Mouse (Mus musculus): ENCODE results near the gene Jsrp1. TPM values are rescaled to one million over a fixed set of nuclear protein-coding genes. Genes with fewer than 3 reads are reported as not detected.
A peak's percentile ranks its signal among the peaks of the same experiment; 100 is the strongest.
"Not testable (repeated sequence)": the region's sequence is repeated elsewhere in the genome, so short reads cannot be mapped to it uniquely, and the experiment has no call there.

Jsrp1 gene
- polyA plus RNA-seq, 1 experiment from 2014 or later = 0.83 TPM

GRCm38 (mm10) chr10:80818599-80819281, 5.4 kb upstream of the Jsrp1 start:
- Histone ChIP-seq H3K4me3 (no peak overlapping the region), H3K4me1 (no peaks in the 10 kb centered on the region), H3K27me3 (no peaks in the 10 kb centered on the region), H3K27ac (no peak overlapping the region), H3K4me2 (replicated peaks) (no peak overlapping the region), H3K36me3 (no peaks in the 10 kb centered on the region), H3K9ac (no peak overlapping the region), H3K9me3 (replicated peaks) (no peaks in the 10 kb centered on the region)
- 58% methylated on average over 6 of the region's 6 CpGs for WGBS
- ATAC-seq (ENCODE audit: low FRiP score) = no peak

GRCm38 (mm10) chr10:80817955-80818354, 4.7 kb upstream of the Jsrp1 start:
- WGBS = 84% methylated on average over 7 of the region's 7 CpGs
- H3K36me3 ChIP-seq; H3K4me3 ChIP-seq; H3K4me1 ChIP-seq; H3K9me3 ChIP-seq (replicated peaks); H3K27ac ChIP-seq; H3K9ac ChIP-seq; ATAC-seq (ENCODE audit: low FRiP score); H3K4me2 ChIP-seq (replicated peaks); H3K27me3 ChIP-seq: not testable (repeated sequence)

GRCm38 (mm10) chr10:80817164-80817563, 3.9 kb upstream of the Jsrp1 start:
- no peaks in the 10 kb centered on the region for H3K4me1 ChIP-seq
- peaks cover 5% of the 10 kb centered on the region; the same call in 1 of the 2 replicates for H3K27me3 ChIP-seq
- H3K9me3 ChIP-seq (replicated peaks) = no peaks in the 10 kb centered on the region
- no peak for ATAC-seq (ENCODE audit: low FRiP score)
- H3K4me3 ChIP-seq = no peak overlapping the region
- no peaks in the 10 kb centered on the region for H3K36me3 ChIP-seq
- H3K27ac ChIP-seq = no peak overlapping the region
- no peak overlapping the region for H3K4me2 ChIP-seq (replicated peaks)
- 79% methylated on average over 2 of the region's 2 CpGs for WGBS
- H3K9ac ChIP-seq = no peak overlapping the region

- H3K9me3 ChIP-seq (replicated peaks); H3K27ac ChIP-seq; H3K36me3 ChIP-seq; H3K4me3 ChIP-seq; H3K4me1 ChIP-seq; H3K4me2 ChIP-seq (replicated peaks); ATAC-seq (ENCODE audit: low FRiP score); H3K27me3 ChIP-seq; H3K9ac ChIP-seq: not testable (repeated sequence)
- 91% methylated on average over 3 of the region's 3 CpGs for WGBS
Observed at GRCm38 (mm10) chr10:80816303-80816702, 3.0 kb upstream of the Jsrp1 start.

GRCm38 (mm10) chr10:80814800-80815199, 1.5 kb upstream of the Jsrp1 start:
- WGBS = 64% methylated on average over 7 of the region's 7 CpGs
- H3K4me2 ChIP-seq (replicated peaks) = no peak overlapping the region
- H3K36me3 ChIP-seq = no peaks in the 10 kb centered on the region
- ATAC-seq (ENCODE audit: low FRiP score) = no peak
- H3K9me3 ChIP-seq (replicated peaks) = no peaks in the 10 kb centered on the region
- H3K4me3 ChIP-seq = no peak overlapping the region
- H3K4me1 ChIP-seq = peaks cover 5% of the 10 kb centered on the region
- H3K27me3 ChIP-seq = peaks cover 25% of the 10 kb centered on the region
- H3K9ac ChIP-seq = no peak overlapping the region
- no peak overlapping the region for H3K27ac ChIP-seq

GRCm38 (mm10) chr10:80812391-80813041, 782 bp downstream of the Jsrp1 start:
- no peaks in the 10 kb centered on the region for H3K36me3 ChIP-seq
- H3K9me3 ChIP-seq (replicated peaks) = no peaks in the 10 kb centered on the region
- no peak for ATAC-seq (ENCODE audit: low FRiP score)
- H3K9ac ChIP-seq = no peak overlapping the region
- WGBS = 67% methylated on average over 5 of the region's 5 CpGs
- H3K27ac ChIP-seq = no peak overlapping the region
- H3K4me1 ChIP-seq = peaks cover 23% of the 10 kb centered on the region
- no peak overlapping the region for H3K4me3 ChIP-seq
- no peak overlapping the region for H3K4me2 ChIP-seq (replicated peaks)
- H3K27me3 ChIP-seq = peaks cover 42% of the 10 kb centered on the region

- Histone ChIP-seq H3K4me3 (no peak overlapping the region), H3K9me3 (replicated peaks) (no peaks in the 10 kb centered on the region), H3K27ac (no peak overlapping the region), H3K27me3 (peaks cover 62% of the 10 kb centered on the region), H3K4me2 (replicated peaks) (peak overlapping the region; percentile 23; the same call in 1 of the 2 replicates), H3K9ac (no peak overlapping the region), H3K4me1 (peaks cover 41% of the 10 kb centered on the region), H3K36me3 (peaks cover 4% of the 10 kb centered on the region; the same call in 1 of the 2 replicates)
- ATAC-seq (ENCODE audit: low FRiP score) = no peak
- 5% methylated on average over 20 of the region's 20 CpGs for WGBS
Observed at GRCm38 (mm10) chr10:80810084-80810483, 3.2 kb downstream of the Jsrp1 start.

- ATAC-seq (ENCODE audit: low FRiP score) = no peak
- no peaks in the 10 kb centered on the region for H3K9me3 ChIP-seq (replicated peaks)
- H3K36me3 ChIP-seq = peaks cover 14% of the 10 kb centered on the region
- peaks cover 41% of the 10 kb centered on the region for H3K4me1 ChIP-seq
- H3K4me3 ChIP-seq = peak overlapping the region; percentile 19
- peak overlapping the region; percentile 38 for H3K4me2 ChIP-seq (replicated peaks)
- no peak overlapping the region for H3K27ac ChIP-seq
- H3K9ac ChIP-seq = 0 out of 2 replicates have a peak overlapping the region, but pooled peaks have one; percentile 33
- WGBS = 5% methylated on average over 18 of the region's 18 CpGs
- peaks cover 69% of the 10 kb centered on the region for H3K27me3 ChIP-seq
Observed at GRCm38 (mm10) chr10:80808985-80809632, 4.2 kb downstream of the Jsrp1 start.

GRCm38 (mm10) chr10:80808099-80808984, 5.0 kb downstream of the Jsrp1 start:
- H3K4me2 ChIP-seq (replicated peaks) = peak overlapping the region; percentile 98
- H3K9ac ChIP-seq = 0 out of 2 replicates have a peak overlapping the region, but pooled peaks have one; percentile 76
- ATAC-seq (ENCODE audit: low FRiP score) = no peak
- peaks cover 22% of the 10 kb centered on the region for H3K36me3 ChIP-seq
- no peaks in the 10 kb centered on the region for H3K9me3 ChIP-seq (replicated peaks)
- H3K27me3 ChIP-seq = peaks cover 65% of the 10 kb centered on the region
- peak overlapping the region; percentile 19 for H3K4me3 ChIP-seq
- WGBS = 17% methylated on average over 40 of the region's 40 CpGs
- peaks cover 41% of the 10 kb centered on the region for H3K4me1 ChIP-seq
- H3K27ac ChIP-seq = 0 out of 2 replicates have a peak overlapping the region, but pooled peaks have one; percentile 76

- no peaks in the 10 kb centered on the region for H3K9me3 ChIP-seq (replicated peaks)
- H3K27me3 ChIP-seq = peaks cover 63% of the 10 kb centered on the region
Observed at GRCm38 (mm10) chr10:80807057-80807627, 6.2 kb downstream of the Jsrp1 start.

GRCm38 (mm10) chr10:80806341-80807056, 6.8 kb downstream of the Jsrp1 start:
- ATAC-seq (ENCODE audit: low FRiP score) = peak; percentile 15; the same call in 1 of the 2 replicates
- peak overlapping the region; percentile 76 for H3K27ac ChIP-seq
- H3K9me3 ChIP-seq (replicated peaks) = no peaks in the 10 kb centered on the region
- H3K27me3 ChIP-seq = peaks cover 60% of the 10 kb centered on the region
- peak overlapping the region; percentile 76 for H3K9ac ChIP-seq
- WGBS = 36% methylated on average over 34 of the region's 34 CpGs
- peaks cover 40% of the 10 kb centered on the region for H3K36me3 ChIP-seq
- H3K4me1 ChIP-seq = peaks cover 41% of the 10 kb centered on the region
- peak overlapping the region; percentile 47 for H3K4me3 ChIP-seq
- peak overlapping the region; percentile 98 for H3K4me2 ChIP-seq (replicated peaks)

More at GRCm38 (mm10) chr10:80807057-80807627, 6.2 kb downstream of the Jsrp1 start:
- H3K4me3 ChIP-seq = peak overlapping the region; percentile 47
- H3K36me3 ChIP-seq = peaks cover 34% of the 10 kb centered on the region
- peak overlapping the region; percentile 76 for H3K27ac ChIP-seq
- H3K4me2 ChIP-seq (replicated peaks) = peak overlapping the region; percentile 98
- peaks cover 41% of the 10 kb centered on the region for H3K4me1 ChIP-seq
- whole genome bisulfite sequencing = under 1% methylated on average over 58 of the region's 58 CpGs
- peak; percentile 78 for ATAC-seq (ENCODE audit: low FRiP score)
- peak overlapping the region; percentile 76 for H3K9ac ChIP-seq

Measured in hindbrain, embryonic 12.5 days (tissue).